Mouse (Mus musculus) CD4-positive naive resting alpha-beta T cell, adult 76 days (primary cell): ENCODE measurements around the gene Ttll3. TPM values are rescaled to one million over a fixed set of nuclear protein-coding genes. Genes with fewer than 3 reads are reported as not detected.

Experiments used
- total RNA-seq: library from RNA; stranded (reverse); gene quantifications from one replicate; pipeline ENCODE4 v1.2.4, GENCODE M21; 2023

The Ttll3 gene
- total RNA-seq, result 51.7 TPM

GRCm38 (mm10) chr6:113388960-113389359 lies at the start of gene Ttll3:
TSS of gene Ttll3 (plus strand) at chr6:113389260.

GRCm38 (mm10) chr6:113343177-113344092 lies 45.6 kb upstream of the Ttll3 start, which contains the start of gene Camk1:
TSS of gene Camk1 (minus strand) at chr6:113343984.

DNA sequence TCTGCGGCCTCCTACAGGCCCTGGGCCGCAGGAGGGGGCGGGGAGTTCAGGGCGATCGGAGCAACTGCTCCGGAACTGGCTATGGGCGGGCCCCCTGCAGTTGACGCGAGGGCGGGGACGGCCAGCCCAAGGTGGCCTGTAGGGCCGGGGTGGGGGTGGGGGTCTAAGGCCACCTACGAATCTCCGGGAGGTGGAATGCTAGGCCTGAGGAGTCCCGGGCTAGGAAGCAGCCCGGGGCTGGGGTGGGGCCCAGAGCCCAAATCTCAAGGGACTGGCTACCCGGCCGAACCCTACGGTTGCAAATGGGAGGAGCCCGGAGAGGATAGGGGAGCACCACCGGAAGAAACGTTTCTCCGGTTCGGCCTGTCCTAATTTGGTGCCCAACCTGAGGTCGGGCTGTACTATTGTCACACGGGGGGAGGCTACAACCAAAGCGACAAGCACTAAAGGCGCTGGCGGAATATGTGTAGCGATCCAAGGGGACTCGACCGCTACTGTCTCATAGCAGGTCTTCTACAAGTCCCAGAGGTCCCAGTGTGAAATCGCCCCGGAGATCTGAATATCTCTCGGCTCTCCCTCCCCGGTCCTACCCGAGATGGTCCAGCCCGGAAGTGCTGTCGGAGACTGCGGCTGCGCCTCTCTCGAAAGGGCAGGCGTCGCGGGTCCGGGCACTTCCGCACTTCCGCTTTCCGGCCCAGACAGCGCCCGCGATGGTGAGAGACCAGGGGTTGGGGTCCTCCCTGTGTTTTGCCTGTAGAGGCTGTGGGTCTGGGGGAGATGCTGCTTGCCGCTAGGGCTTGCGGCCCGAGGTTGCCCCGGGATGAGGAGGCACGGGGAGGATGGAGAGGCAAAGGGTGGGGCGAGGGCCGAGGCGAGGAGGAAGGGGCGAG lies 11.3 kb upstream of the Ttll3 start, which contains the start of the genes Tada3 and Arpc4:
Gene Tada3, minus strand, starts transcription at position 388 of the 890 bp plus-strand sequence.
Gene Arpc4, plus strand, starts transcription at position 620 of the 890 bp plus-strand sequence.

DNA sequence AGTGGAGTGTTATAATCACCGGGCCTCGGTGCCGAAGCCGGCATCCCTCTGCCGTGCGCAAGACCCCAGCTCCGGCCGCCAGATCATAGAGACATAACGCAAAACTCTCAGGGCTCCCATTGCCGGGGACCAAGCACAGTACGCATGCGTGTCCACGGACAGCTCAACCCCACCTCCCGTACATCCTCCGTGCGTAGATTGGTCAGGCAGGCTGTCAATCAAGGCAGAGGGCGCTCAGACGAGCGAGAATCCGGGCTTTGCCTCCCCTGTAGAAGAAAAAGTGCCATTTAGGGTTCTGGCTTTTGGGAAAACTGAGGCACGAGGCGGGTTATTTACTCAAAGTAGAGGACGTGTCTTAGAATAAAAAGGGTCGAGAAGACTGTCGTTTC lies 30.1 kb downstream of the Ttll3 start, which contains the start of gene Rpusd3:
Gene Rpusd3, minus strand, starts transcription at position 142 of the 389 bp plus-strand sequence.

DNA sequence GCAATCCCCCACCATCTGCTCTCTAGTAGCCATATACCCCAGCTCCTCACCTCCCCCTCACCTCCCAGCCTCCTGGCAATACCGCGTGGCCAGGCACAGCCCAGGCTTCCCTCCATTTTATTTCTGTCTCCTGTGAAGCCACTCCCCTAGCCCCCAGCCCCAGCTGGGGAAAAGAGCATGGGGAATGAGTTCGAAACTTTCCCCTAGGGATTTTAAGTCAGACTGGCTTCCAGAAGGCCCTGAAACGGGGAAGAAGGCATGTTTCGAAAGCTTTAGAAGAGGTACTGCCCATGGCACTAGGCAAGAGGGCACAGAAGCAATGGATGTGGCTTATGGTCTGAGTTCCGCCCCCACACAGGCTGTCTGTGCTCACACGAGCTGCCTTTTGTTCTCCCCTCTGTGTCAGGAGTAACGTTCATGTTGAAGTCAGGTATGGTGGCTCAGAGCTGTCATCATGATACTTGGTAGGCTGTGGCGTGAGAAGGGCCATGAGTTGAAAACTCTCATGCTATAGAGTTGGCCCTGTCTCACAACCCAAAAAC lies 46.7 kb downstream of the Ttll3 start, which contains the start of gene Cidec:
Gene Cidec, minus strand, starts transcription at position 97 of the 542 bp plus-strand sequence.

DNA sequence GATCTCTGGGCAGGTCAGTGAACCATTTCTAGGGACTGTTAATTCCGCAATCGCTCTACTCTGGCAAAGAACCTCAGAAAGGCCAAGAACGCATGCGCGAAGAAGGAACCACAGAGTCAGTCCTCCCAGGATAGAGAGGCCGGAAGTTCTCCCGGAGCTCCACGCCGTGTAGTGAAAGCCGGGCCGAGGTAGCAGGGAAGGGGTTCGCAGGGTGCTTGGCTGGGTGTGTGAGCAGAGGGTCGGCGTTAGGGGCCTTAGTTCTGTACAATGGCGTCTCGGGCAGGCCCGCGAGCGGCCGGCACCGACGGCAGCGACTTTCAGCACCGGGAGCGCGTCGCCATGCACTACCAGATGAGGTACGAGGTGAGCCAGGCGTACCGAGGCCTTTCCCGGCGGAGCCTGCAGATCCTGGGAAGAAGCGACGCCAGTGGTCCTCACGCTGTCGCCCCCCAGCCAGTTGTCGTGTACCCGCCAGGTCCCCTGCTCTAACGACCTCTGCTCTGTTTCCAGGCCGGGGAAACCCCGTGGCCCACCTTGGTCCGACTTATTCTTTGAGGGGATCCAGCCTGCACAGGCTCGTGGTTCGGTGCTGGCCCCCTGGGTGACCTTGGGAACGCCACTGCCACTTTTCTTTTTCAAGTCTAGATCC lies 53.5 kb downstream of the Ttll3 start, which contains the start of gene Jagn1:
Gene Jagn1, plus strand, starts transcription at position 128 of the 649 bp plus-strand sequence.

DNA sequence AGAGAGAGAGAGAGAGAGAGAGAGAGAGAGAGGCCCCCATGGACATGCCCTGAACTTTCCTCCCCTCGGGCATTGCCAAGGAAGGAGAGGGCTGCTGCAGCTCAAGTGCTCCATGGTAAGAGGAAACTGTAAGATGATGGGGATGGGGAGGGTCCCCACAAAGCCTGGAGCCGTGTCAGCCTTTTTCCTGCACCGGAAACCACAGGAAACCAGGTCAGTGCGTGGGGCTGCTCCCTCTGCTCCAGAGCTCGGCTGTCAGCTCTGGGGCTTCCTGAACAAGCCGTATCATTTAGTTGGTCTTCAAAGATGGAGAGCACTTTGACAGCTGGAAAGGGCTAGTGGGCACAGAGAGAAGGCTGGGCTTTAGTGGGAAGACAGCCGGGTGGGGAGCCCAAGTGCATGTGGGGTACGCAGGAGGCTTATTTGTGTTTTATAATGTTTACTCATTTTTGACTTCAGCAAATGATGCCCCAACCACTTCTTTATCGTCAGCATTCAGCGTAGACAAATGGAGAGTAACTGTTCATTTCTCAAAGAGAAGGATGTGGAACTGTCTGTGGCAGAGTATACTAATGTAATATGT lies 69.0 kb downstream of the Ttll3 start, which contains the start of gene Il17re:
Gene Il17re, plus strand, starts transcription at position 533 of the 583 bp plus-strand sequence.

Other genes with a start within 250 kb of the Ttll3 start
- 0.41 TPM for gene Lhfpl4, start 193.9 kb upstream of the Ttll3 start, total RNA-seq
- 42.4 TPM for gene Mtmr14, start 151.4 kb upstream of the Ttll3 start, total RNA-seq
- 1.3 TPM for gene Cpne9, start 107.0 kb upstream of the Ttll3 start, total RNA-seq
- gene Brpf1, start 82.1 kb upstream of the Ttll3 start, total RNA-seq, result 79.0 TPM
- 10.7 TPM for gene Ogg1, start 62.3 kb upstream of the Ttll3 start, total RNA-seq
- 1.2 TPM for gene Camk1, start 45.3 kb upstream of the Ttll3 start, total RNA-seq
- gene Tada3, start 11.4 kb upstream of the Ttll3 start, total RNA-seq, result 25.2 TPM
- 224 TPM for gene Arpc4, start 11.1 kb upstream of the Ttll3 start, total RNA-seq
- gene Rpusd3, start 30.1 kb downstream of the Ttll3 start, total RNA-seq, result 10.7 TPM
- not detected for gene Cidec, start 46.5 kb downstream of the Ttll3 start, total RNA-seq
- 13.5 TPM for gene Jagn1, start 53.3 kb downstream of the Ttll3 start, total RNA-seq
- 0.79 TPM for gene Il17re, start 69.2 kb downstream of the Ttll3 start, total RNA-seq
- gene Il17rc, start 82.2 kb downstream of the Ttll3 start, total RNA-seq, result not detected
- gene Creld1, start 94.0 kb downstream of the Ttll3 start, total RNA-seq, result 9.9 TPM
- 0.70 TPM for gene Prrt3, start 112.7 kb downstream of the Ttll3 start, total RNA-seq
- 72.3 TPM for gene Emc3, start 142.4 kb downstream of the Ttll3 start, total RNA-seq
- gene Fancd2, start 142.4 kb downstream of the Ttll3 start, total RNA-seq, result 1.3 TPM
- not detected for gene Fancd2os, start 211.5 kb downstream of the Ttll3 start, total RNA-seq
- gene Brk1, start 215.5 kb downstream of the Ttll3 start, total RNA-seq, result 96.7 TPM
- 19.1 TPM for gene Vhl, start 234.7 kb downstream of the Ttll3 start, total RNA-seq
- gene Irak2, start 249.2 kb downstream of the Ttll3 start, total RNA-seq, result 54.3 TPM